Comparison of ENCODE assay signal across 29 mouse cellular contexts in genomic region chr4:83357738-83358137, GRCm38 (mm10).
"Had no signal": no experiment of that assay in that cellular context is flagged by ENCODE, and none has a peak within 500 bp of the region (broad histone marks: within the 10 kb centered on the region; RNA-seq: fewer than 3 reads in every experiment).

No protein-coding gene starts in this region.

- H3K4me3 ChIP-seq: embryonic facial prominence, embryonic 10.5 days; embryonic facial prominence, embryonic 12.5 days; embryonic facial prominence, embryonic 13.5 days; embryonic facial prominence, embryonic 15.5 days; erythroblast, embryonic 14.5 days; forebrain, embryonic 10.5 days; forebrain, embryonic 12.5 days; forebrain, embryonic 13.5 days; forebrain, embryonic 15.5 days; gastrocnemius, adult 2 months; heart, adult 2 months had no signal

- H3K9me3 ChIP-seq: embryonic facial prominence, embryonic 12.5 days; embryonic facial prominence, embryonic 15.5 days; forebrain, embryonic 12.5 days; forebrain, embryonic 15.5 days had no signal

- H3K4me2 ChIP-seq: embryonic facial prominence, embryonic 12.5 days; embryonic facial prominence, embryonic 13.5 days; embryonic facial prominence, embryonic 15.5 days; forebrain, embryonic 12.5 days; forebrain, embryonic 13.5 days; forebrain, embryonic 15.5 days had no signal

- DNase-seq: cerebellum, adult 2 months; cerebellum, adult 8-10 months; cerebellum, adult 9-10 months; cerebellum, adult 9-11 months; cerebellum, postnatal 10 days; cerebellum, postnatal 14 days; cerebellum, postnatal 25 days; cerebellum, postnatal 36 days; embryo, embryonic 11 days; forebrain, postnatal 0 days; gastrocnemius, adult 2 months; gastrocnemius, postnatal 10 days; gastrocnemius, postnatal 14 days; gastrocnemius, postnatal 25 days; gastrocnemius, postnatal 36 days; heart, adult 11 months; heart, adult 18-20 months; heart, adult 2 months had no signal

- H3K9ac ChIP-seq: embryonic facial prominence, embryonic 12.5 days; embryonic facial prominence, embryonic 13.5 days; embryonic facial prominence, embryonic 15.5 days; forebrain, embryonic 12.5 days; forebrain, embryonic 13.5 days; forebrain, embryonic 15.5 days; forebrain, postnatal 0 days had no signal

- H3K4me1 ChIP-seq: embryonic facial prominence, embryonic 10.5 days; embryonic facial prominence, embryonic 12.5 days; embryonic facial prominence, embryonic 13.5 days; embryonic facial prominence, embryonic 15.5 days; forebrain, embryonic 10.5 days; forebrain, embryonic 12.5 days; forebrain, embryonic 13.5 days; forebrain, embryonic 15.5 days had no signal

- H3K36me3 ChIP-seq: embryonic facial prominence, embryonic 10.5 days; embryonic facial prominence, embryonic 12.5 days; embryonic facial prominence, embryonic 13.5 days; embryonic facial prominence, embryonic 15.5 days; forebrain, embryonic 10.5 days; forebrain, embryonic 12.5 days; forebrain, embryonic 15.5 days had no signal

- H3K27me3 ChIP-seq: embryonic facial prominence, embryonic 12.5 days; embryonic facial prominence, embryonic 13.5 days; embryonic facial prominence, embryonic 15.5 days; forebrain, embryonic 12.5 days; forebrain, embryonic 13.5 days; forebrain, embryonic 15.5 days had no signal

- H3K27ac ChIP-seq: embryonic facial prominence, embryonic 10.5 days; embryonic facial prominence, embryonic 12.5 days; embryonic facial prominence, embryonic 13.5 days; embryonic facial prominence, embryonic 15.5 days; forebrain, embryonic 10.5 days; forebrain, embryonic 12.5 days; forebrain, embryonic 13.5 days; forebrain, embryonic 15.5 days; gastrocnemius, adult 2 months; heart, adult 2 months had no signal

- ATAC-seq: forebrain, embryonic 13.5 days; forebrain, embryonic 14.5 days; forebrain, embryonic 15.5 days; forebrain, embryonic 16.5 days; forebrain, postnatal 0 days had no signal
